Mouse (Mus musculus): ENCODE results near the gene Zfp385b. TPM values are rescaled to one million over a fixed set of nuclear protein-coding genes. Genes with fewer than 3 reads are reported as not detected.

Zfp385b gene
- 1.5 and 2.5 TPM in 2 replicates for polyA plus RNA-seq (2014; fragmentation: Nextera tagmentation; extraction: Ambion mirVana)

GRCm38 (mm10) chr2:77819539-77819938, at the start of gene Zfp385b:
TSS of gene Zfp385b (minus strand) at chr2:77819639.
- Histone ChIP-seq H3K27me3 (ENCODE audit: control insufficient read depth, insufficient read depth, low read length) (peaks cover 13% of the 10 kb centered on the region), H3K4me1 (replicated peaks; ENCODE audit: control insufficient read depth, insufficient read depth, low read length) (no peaks in the 10 kb centered on the region), H3K4me2 (replicated peaks; ENCODE audit: low read depth, low read length) (no peak within 1 kb of the TSS), H3K9me3 (ENCODE audit: control insufficient read depth, low read length) (no peaks in the 10 kb centered on the region), H3K9ac (ENCODE audit: low read depth, low read length) (no peak within 1 kb of the TSS), H3K27ac (ENCODE audit: low read depth, low read length) (no peak within 1 kb of the TSS), H3K4me3 (ENCODE audit: low read depth, low read length) (no peak within 1 kb of the TSS), H3K36me3 (ENCODE audit: control insufficient read depth, insufficient read depth, low read length) (no peaks in the 10 kb centered on the region)
- ATAC-seq (ENCODE audit: low FRiP score), result no peak
- DNase-seq (ENCODE audit: low spot score), result no peak

- DNase-seq (ENCODE audit: low spot score) (peak; percentile 2), ATAC-seq (ENCODE audit: low FRiP score) (no peak)
- Histone ChIP-seq H3K36me3 (ENCODE audit: control insufficient read depth, insufficient read depth, low read length) (no peaks in the 10 kb centered on the region), H3K27me3 (ENCODE audit: control insufficient read depth, insufficient read depth, low read length) (no peaks in the 10 kb centered on the region), H3K27ac (ENCODE audit: low read depth, low read length) (no peak overlapping the region), H3K4me2 (replicated peaks; ENCODE audit: low read depth, low read length) (no peak overlapping the region), H3K9ac (ENCODE audit: low read depth, low read length) (no peak overlapping the region), H3K4me3 (ENCODE audit: low read depth, low read length) (no peak overlapping the region), H3K9me3 (ENCODE audit: control insufficient read depth, low read length) (no peaks in the 10 kb centered on the region), H3K4me1 (replicated peaks; ENCODE audit: control insufficient read depth, insufficient read depth, low read length) (no peaks in the 10 kb centered on the region)
- WGBS, result 71% methylated on average over 6 of the region's 6 CpGs
These were observed 44.5 kb upstream of the Zfp385b start for GRCm38 (mm10) chr2:77863934-77864333.

- no peak overlapping the region for H3K9ac ChIP-seq (ENCODE audit: low read depth, low read length)
- no peak overlapping the region for H3K4me2 ChIP-seq (replicated peaks; ENCODE audit: low read depth, low read length)
- WGBS, result 76% methylated on average over 15 of the region's 15 CpGs
- H3K4me1 ChIP-seq (replicated peaks; ENCODE audit: control insufficient read depth, insufficient read depth, low read length), result no peaks in the 10 kb centered on the region
- DNase-seq (ENCODE audit: low spot score), result peak; percentile 3
- no peaks in the 10 kb centered on the region for H3K9me3 ChIP-seq (ENCODE audit: control insufficient read depth, low read length)
- no peaks in the 10 kb centered on the region for H3K27me3 ChIP-seq (ENCODE audit: control insufficient read depth, insufficient read depth, low read length)
- ATAC-seq (ENCODE audit: low FRiP score), result no peak
- H3K36me3 ChIP-seq (ENCODE audit: control insufficient read depth, insufficient read depth, low read length), result no peaks in the 10 kb centered on the region
- no peak overlapping the region for H3K27ac ChIP-seq (ENCODE audit: low read depth, low read length)
- no peak overlapping the region for H3K4me3 ChIP-seq (ENCODE audit: low read depth, low read length)
These were observed 44.1 kb upstream of the Zfp385b start for GRCm38 (mm10) chr2:77863522-77863921.

GRCm38 (mm10) chr2:77841464-77841863, 22.0 kb upstream of the Zfp385b start:
- H3K9me3 ChIP-seq (ENCODE audit: control insufficient read depth, low read length), result no peaks in the 10 kb centered on the region
- no peaks in the 10 kb centered on the region for H3K36me3 ChIP-seq (ENCODE audit: control insufficient read depth, insufficient read depth, low read length)
- H3K4me1 ChIP-seq (replicated peaks; ENCODE audit: control insufficient read depth, insufficient read depth, low read length), result no peaks in the 10 kb centered on the region; the same call in 1 of the 2 replicates
- no peak overlapping the region for H3K4me2 ChIP-seq (replicated peaks; ENCODE audit: low read depth, low read length)
- ATAC-seq (ENCODE audit: low FRiP score) (no peak), DNase-seq (ENCODE audit: low spot score) (no peak)
- H3K27me3 ChIP-seq (ENCODE audit: control insufficient read depth, insufficient read depth, low read length), result no peaks in the 10 kb centered on the region
- H3K4me3 ChIP-seq (ENCODE audit: low read depth, low read length), result no peak overlapping the region
- 57% methylated on average over 6 of the region's 6 CpGs for WGBS
- no peak overlapping the region for H3K9ac ChIP-seq (ENCODE audit: low read depth, low read length)
- no peak overlapping the region for H3K27ac ChIP-seq (ENCODE audit: low read depth, low read length)

GRCm38 (mm10) chr2:77839587-77839986, 20.1 kb upstream of the Zfp385b start:
- no peaks in the 10 kb centered on the region; the same call in 1 of the 2 replicates for H3K4me1 ChIP-seq (replicated peaks; ENCODE audit: control insufficient read depth, insufficient read depth, low read length)
- WGBS, result 89% methylated on average over 17 of the region's 17 CpGs
- no peaks in the 10 kb centered on the region for H3K9me3 ChIP-seq (ENCODE audit: control insufficient read depth, low read length)
- ATAC-seq (ENCODE audit: low FRiP score) (no peak), DNase-seq (ENCODE audit: low spot score) (no peak)
- no peak overlapping the region for H3K4me2 ChIP-seq (replicated peaks; ENCODE audit: low read depth, low read length)
- no peak overlapping the region for H3K9ac ChIP-seq (ENCODE audit: low read depth, low read length)
- H3K27me3 ChIP-seq (ENCODE audit: control insufficient read depth, insufficient read depth, low read length), result no peaks in the 10 kb centered on the region
- H3K27ac ChIP-seq (ENCODE audit: low read depth, low read length), result no peak overlapping the region
- no peak overlapping the region for H3K4me3 ChIP-seq (ENCODE audit: low read depth, low read length)
- H3K36me3 ChIP-seq (ENCODE audit: control insufficient read depth, insufficient read depth, low read length), result no peaks in the 10 kb centered on the region

GRCm38 (mm10) chr2:77838688-77839087, 19.2 kb upstream of the Zfp385b start:
- H3K9me3 ChIP-seq (ENCODE audit: control insufficient read depth, low read length), result no peaks in the 10 kb centered on the region

GRCm38 (mm10) chr2:77835781-77836180, 16.3 kb upstream of the Zfp385b start:
- Histone ChIP-seq H3K4me2 (replicated peaks; ENCODE audit: low read depth, low read length) (no peak overlapping the region), H3K9ac (ENCODE audit: low read depth, low read length) (no peak overlapping the region), H3K4me1 (replicated peaks; ENCODE audit: control insufficient read depth, insufficient read depth, low read length) (no peaks in the 10 kb centered on the region; the same call in 1 of the 2 replicates), H3K36me3 (ENCODE audit: control insufficient read depth, insufficient read depth, low read length) (no peaks in the 10 kb centered on the region), H3K4me3 (ENCODE audit: low read depth, low read length) (no peak overlapping the region), H3K27me3 (ENCODE audit: control insufficient read depth, insufficient read depth, low read length) (no peaks in the 10 kb centered on the region), H3K27ac (ENCODE audit: low read depth, low read length) (no peak overlapping the region), H3K9me3 (ENCODE audit: control insufficient read depth, low read length) (no peaks in the 10 kb centered on the region)
- DNase-seq (ENCODE audit: low spot score) (no peak), ATAC-seq (ENCODE audit: low FRiP score) (no peak)
- WGBS, result 60% methylated on average over 3 of the region's 3 CpGs

More at GRCm38 (mm10) chr2:77838688-77839087, 19.2 kb upstream of the Zfp385b start:
- Histone ChIP-seq H3K9ac (ENCODE audit: low read depth, low read length) (no peak overlapping the region), H3K4me3 (ENCODE audit: low read depth, low read length) (no peak overlapping the region), H3K4me1 (replicated peaks; ENCODE audit: control insufficient read depth, insufficient read depth, low read length) (no peaks in the 10 kb centered on the region; the same call in 1 of the 2 replicates), H3K4me2 (replicated peaks; ENCODE audit: low read depth, low read length) (no peak overlapping the region), H3K27me3 (ENCODE audit: control insufficient read depth, insufficient read depth, low read length) (no peaks in the 10 kb centered on the region), H3K36me3 (ENCODE audit: control insufficient read depth, insufficient read depth, low read length) (no peaks in the 10 kb centered on the region), H3K27ac (ENCODE audit: low read depth, low read length) (no peak overlapping the region)
- DNase-seq (ENCODE audit: low spot score) (no peak), ATAC-seq (ENCODE audit: low FRiP score) (no peak)
- 79% methylated on average over 1 of the region's 1 CpGs for WGBS

- H3K9me3 ChIP-seq (ENCODE audit: control insufficient read depth, low read length), result no peaks in the 10 kb centered on the region
- H3K27me3 ChIP-seq (ENCODE audit: control insufficient read depth, insufficient read depth, low read length), result no peaks in the 10 kb centered on the region
- H3K27ac ChIP-seq (ENCODE audit: low read depth, low read length), result no peak overlapping the region
- H3K4me1 ChIP-seq (replicated peaks; ENCODE audit: control insufficient read depth, insufficient read depth, low read length), result no peaks in the 10 kb centered on the region
- no peak overlapping the region for H3K9ac ChIP-seq (ENCODE audit: low read depth, low read length)
- 48% methylated on average over 7 of the region's 7 CpGs for WGBS
- no peak overlapping the region for H3K4me2 ChIP-seq (replicated peaks; ENCODE audit: low read depth, low read length)
- H3K4me3 ChIP-seq (ENCODE audit: low read depth, low read length), result no peak overlapping the region
- H3K36me3 ChIP-seq (ENCODE audit: control insufficient read depth, insufficient read depth, low read length), result no peaks in the 10 kb centered on the region
- ATAC-seq (ENCODE audit: low FRiP score) (no peak), DNase-seq (ENCODE audit: low spot score) (no peak)
These were observed 6.8 kb upstream of the Zfp385b start for GRCm38 (mm10) chr2:77826133-77826828.

GRCm38 (mm10) chr2:77823026-77823425, 3.6 kb upstream of the Zfp385b start:
- Histone ChIP-seq H3K36me3 (ENCODE audit: control insufficient read depth, insufficient read depth, low read length) (no peaks in the 10 kb centered on the region), H3K27me3 (ENCODE audit: control insufficient read depth, insufficient read depth, low read length) (peaks cover 2% of the 10 kb centered on the region; the same call in 1 of the 2 replicates), H3K4me2 (replicated peaks; ENCODE audit: low read depth, low read length) (no peak overlapping the region), H3K9me3 (ENCODE audit: control insufficient read depth, low read length) (no peaks in the 10 kb centered on the region), H3K9ac (ENCODE audit: low read depth, low read length) (no peak overlapping the region), H3K4me1 (replicated peaks; ENCODE audit: control insufficient read depth, insufficient read depth, low read length) (no peaks in the 10 kb centered on the region), H3K27ac (ENCODE audit: low read depth, low read length) (no peak overlapping the region), H3K4me3 (ENCODE audit: low read depth, low read length) (no peak overlapping the region)
- ATAC-seq (ENCODE audit: low FRiP score) (no peak), DNase-seq (ENCODE audit: low spot score) (no peak)
- WGBS, result 85% methylated on average over 5 of the region's 5 CpGs
